Mouse (Mus musculus): Measurements from ENCODE around the gene Tmem184a.

The Tmem184a gene

GRCm38 (mm10) chr5:139813963-139814381 lies 5.7 kb downstream of the Tmem184a start:
- no peak for DNase-seq (ENCODE audit: low read depth in 1 of 2, low spot score in 2 of 2)

GRCm38 (mm10) chr5:139813126-139813490 lies 6.6 kb downstream of the Tmem184a start:
- no peak for DNase-seq (ENCODE audit: low read depth in 1 of 2, low spot score in 2 of 2)

GRCm38 (mm10) chr5:139812398-139813125 lies 7.2 kb downstream of the Tmem184a start:
- DNase-seq (ENCODE audit: low read depth in 1 of 2, low spot score in 2 of 2), result no peak

- no peak for DNase-seq (ENCODE audit: low read depth in 1 of 2, low spot score in 2 of 2)
These were observed 7.9 kb downstream of the Tmem184a start for GRCm38 (mm10) chr5:139811677-139812397.

GRCm38 (mm10) chr5:139809397-139809796 lies 10.3 kb downstream of the Tmem184a start:
- DNase-seq (ENCODE audit: low read depth in 1 of 2, low spot score in 2 of 2), result no peak

- DNase-seq (ENCODE audit: low read depth in 1 of 2, low spot score in 2 of 2), result no peak
These were observed 13.8 kb downstream of the Tmem184a start for GRCm38 (mm10) chr5:139805924-139806323.

GRCm38 (mm10) chr5:139804573-139805111 lies 15.1 kb downstream of the Tmem184a start:
- no peak for DNase-seq (ENCODE audit: low read depth in 1 of 2, low spot score in 2 of 2)

GRCm38 (mm10) chr5:139804107-139804551 lies 15.6 kb downstream of the Tmem184a start:
- DNase-seq (ENCODE audit: low read depth in 1 of 2, low spot score in 2 of 2), result no peak

GRCm38 (mm10) chr5:139803601-139804102 lies 16.1 kb downstream of the Tmem184a start:
- no peak for DNase-seq (ENCODE audit: low read depth in 1 of 2, low spot score in 2 of 2)

GRCm38 (mm10) chr5:139803165-139803564 lies 16.6 kb downstream of the Tmem184a start:
- no peak for DNase-seq (ENCODE audit: low read depth in 1 of 2, low spot score in 2 of 2)

- no peak for DNase-seq (ENCODE audit: low read depth in 1 of 2, low spot score in 2 of 2)
These were observed 17.8 kb downstream of the Tmem184a start for GRCm38 (mm10) chr5:139801880-139802279.

GRCm38 (mm10) chr5:139801231-139801630 lies 18.5 kb downstream of the Tmem184a start:
- no peak for DNase-seq (ENCODE audit: low read depth in 1 of 2, low spot score in 2 of 2)

- DNase-seq (ENCODE audit: low read depth in 1 of 2, low spot score in 2 of 2), result no peak
These were observed 19.7 kb downstream of the Tmem184a start for GRCm38 (mm10) chr5:139799801-139800590.

GRCm38 (mm10) chr5:139799041-139799440 lies 20.7 kb downstream of the Tmem184a start:
- no peak for DNase-seq (ENCODE audit: low read depth in 1 of 2, low spot score in 2 of 2)

GRCm38 (mm10) chr5:139798168-139798900 lies 21.4 kb downstream of the Tmem184a start:
- no peak for DNase-seq (ENCODE audit: low read depth in 1 of 2, low spot score in 2 of 2)

- DNase-seq (ENCODE audit: low read depth in 1 of 2, low spot score in 2 of 2), result no peak
These were observed 22.1 kb downstream of the Tmem184a start for GRCm38 (mm10) chr5:139797473-139798167.

GRCm38 (mm10) chr5:139796900-139797299 lies 22.8 kb downstream of the Tmem184a start:
- no peak for DNase-seq (ENCODE audit: low read depth in 1 of 2, low spot score in 2 of 2)

GRCm38 (mm10) chr5:139796001-139796620 lies 23.6 kb downstream of the Tmem184a start:
- no peak for DNase-seq (ENCODE audit: low read depth in 1 of 2, low spot score in 2 of 2)

GRCm38 (mm10) chr5:139794938-139795337 lies 24.8 kb downstream of the Tmem184a start:
- no peak for DNase-seq (ENCODE audit: low read depth in 1 of 2, low spot score in 2 of 2)

Data from monocyte, adult 2 months (primary cell).